Mouse (Mus musculus): ENCODE results near the gene Cdhr5. TPM values are rescaled to one million over a fixed set of nuclear protein-coding genes. Genes with fewer than 3 reads are reported as not detected.
A peak's percentile ranks its signal among the peaks of the same experiment; 100 is the strongest.

The Cdhr5 gene
- polyA plus RNA-seq, 1 experiment from 2014 or later: 1.6 TPM

- Histone ChIP-seq H3K27ac (ENCODE audit: low read length) (no peak overlapping the region), H3K4me2 (ENCODE audit: low read depth, low read length) (no peak overlapping the region), H3K4me1 (ENCODE audit: control insufficient read depth, low read depth, low read length) (no peaks in the 10 kb centered on the region), H3K27me3 (ENCODE audit: control insufficient read depth, insufficient read depth, low read depth, low read length) (peaks cover 19% of the 10 kb centered on the region), H3K4me3 (ENCODE audit: low read depth, low read length) (no peak overlapping the region), H3K9me3 (replicated peaks; ENCODE audit: control insufficient read depth, low read length) (no peaks in the 10 kb centered on the region), H3K36me3 (ENCODE audit: control insufficient read depth, insufficient read depth) (no peaks in the 10 kb centered on the region), H3K9ac (ENCODE audit: low read depth, low read length) (no peak overlapping the region)
- WGBS (ENCODE audit: insufficient replicate concordance): 74% methylated on average over 4 of the region's 4 CpGs
- ATAC-seq (ENCODE audit: low read depth): no peak
These were observed 6.2 kb upstream of the Cdhr5 start for GRCm38 (mm10) chr7:141282756-141283155.

GRCm38 (mm10) chr7:141281442-141281841 lies 4.9 kb upstream of the Cdhr5 start:
- H3K9ac ChIP-seq (ENCODE audit: low read depth, low read length): no peak overlapping the region
- H3K27ac ChIP-seq (ENCODE audit: low read length): no peak overlapping the region
- no peak overlapping the region for H3K4me3 ChIP-seq (ENCODE audit: low read depth, low read length)
- H3K27me3 ChIP-seq (ENCODE audit: control insufficient read depth, insufficient read depth, low read depth, low read length): peaks cover 21% of the 10 kb centered on the region
- no peak for ATAC-seq (ENCODE audit: low read depth)
- no peak overlapping the region for H3K4me2 ChIP-seq (ENCODE audit: low read depth, low read length)
- H3K4me1 ChIP-seq (ENCODE audit: control insufficient read depth, low read depth, low read length): no peaks in the 10 kb centered on the region
- H3K36me3 ChIP-seq (ENCODE audit: control insufficient read depth, insufficient read depth): no peaks in the 10 kb centered on the region
- no peaks in the 10 kb centered on the region for H3K9me3 ChIP-seq (replicated peaks; ENCODE audit: control insufficient read depth, low read length)
- 74% methylated on average over 6 of the region's 6 CpGs for WGBS (ENCODE audit: insufficient replicate concordance)

- H3K27ac ChIP-seq (ENCODE audit: low read length): no peak within 1 kb of the TSS
- H3K4me2 ChIP-seq (ENCODE audit: low read depth, low read length): peak within 1 kb of the TSS; percentile 56
- H3K27me3 ChIP-seq (ENCODE audit: control insufficient read depth, insufficient read depth, low read depth, low read length): peaks cover 21% of the 10 kb centered on the region
- H3K9ac ChIP-seq (ENCODE audit: low read depth, low read length): no peak within 1 kb of the TSS
- peak within 1 kb of the TSS; percentile 38 for H3K4me3 ChIP-seq (ENCODE audit: low read depth, low read length)
- H3K36me3 ChIP-seq (ENCODE audit: control insufficient read depth, insufficient read depth): no peaks in the 10 kb centered on the region
- peak; percentile 50 for ATAC-seq (ENCODE audit: low read depth)
- H3K9me3 ChIP-seq (replicated peaks; ENCODE audit: control insufficient read depth, low read length): no peaks in the 10 kb centered on the region
- H3K4me1 ChIP-seq (ENCODE audit: control insufficient read depth, low read depth, low read length): no peaks in the 10 kb centered on the region
- WGBS (ENCODE audit: insufficient replicate concordance): 7% methylated on average over 46 of the region's 46 CpGs
These were observed 2.4 kb upstream of the Cdhr5 start, which contains the start of gene Sct for GRCm38 (mm10) chr7:141278766-141279590. Gene Sct (minus strand): TSS chr7:141279133.

- no peak overlapping the region for H3K4me2 ChIP-seq (ENCODE audit: low read depth, low read length)
These were observed 1.4 kb upstream of the Cdhr5 start for GRCm38 (mm10) chr7:141277701-141278678.

GRCm38 (mm10) chr7:141275356-141275755 lies 1.2 kb downstream of the Cdhr5 start:
- Histone ChIP-seq H3K4me1 (ENCODE audit: control insufficient read depth, low read depth, low read length) (no peaks in the 10 kb centered on the region), H3K36me3 (ENCODE audit: control insufficient read depth, insufficient read depth) (no peaks in the 10 kb centered on the region), H3K27ac (ENCODE audit: low read length) (no peak overlapping the region), H3K4me2 (ENCODE audit: low read depth, low read length) (no peak overlapping the region), H3K9ac (ENCODE audit: low read depth, low read length) (no peak overlapping the region), H3K9me3 (replicated peaks; ENCODE audit: control insufficient read depth, low read length) (no peaks in the 10 kb centered on the region), H3K4me3 (ENCODE audit: low read depth, low read length) (no peak overlapping the region), H3K27me3 (ENCODE audit: control insufficient read depth, insufficient read depth, low read depth, low read length) (peaks cover 21% of the 10 kb centered on the region)
- WGBS (ENCODE audit: insufficient replicate concordance): 76% methylated on average over 9 of the region's 9 CpGs
- no peak for ATAC-seq (ENCODE audit: low read depth)

More at GRCm38 (mm10) chr7:141277701-141278678, 1.4 kb upstream of the Cdhr5 start:
- Histone ChIP-seq H3K4me3 (ENCODE audit: low read depth, low read length) (no peak overlapping the region), H3K27me3 (ENCODE audit: control insufficient read depth, insufficient read depth, low read depth, low read length) (peaks cover 21% of the 10 kb centered on the region), H3K27ac (ENCODE audit: low read length) (no peak overlapping the region), H3K4me1 (ENCODE audit: control insufficient read depth, low read depth, low read length) (no peaks in the 10 kb centered on the region), H3K9ac (ENCODE audit: low read depth, low read length) (no peak overlapping the region), H3K9me3 (replicated peaks; ENCODE audit: control insufficient read depth, low read length) (no peaks in the 10 kb centered on the region), H3K36me3 (ENCODE audit: control insufficient read depth, insufficient read depth) (no peaks in the 10 kb centered on the region)
- no peak for ATAC-seq (ENCODE audit: low read depth)
- 64% methylated on average over 11 of the region's 11 CpGs for WGBS (ENCODE audit: insufficient replicate concordance)

- Histone ChIP-seq H3K4me2 (ENCODE audit: low read depth, low read length) (no peak overlapping the region), H3K9me3 (replicated peaks; ENCODE audit: control insufficient read depth, low read length) (no peaks in the 10 kb centered on the region), H3K27ac (ENCODE audit: low read length) (no peak overlapping the region), H3K4me3 (ENCODE audit: low read depth, low read length) (no peak overlapping the region), H3K36me3 (ENCODE audit: control insufficient read depth, insufficient read depth) (no peaks in the 10 kb centered on the region), H3K4me1 (ENCODE audit: control insufficient read depth, low read depth, low read length) (peaks cover 6% of the 10 kb centered on the region), H3K9ac (ENCODE audit: low read depth, low read length) (no peak overlapping the region), H3K27me3 (ENCODE audit: control insufficient read depth, insufficient read depth, low read depth, low read length) (peaks cover 3% of the 10 kb centered on the region)
- 64% methylated on average over 3 of the region's 3 CpGs for WGBS (ENCODE audit: insufficient replicate concordance)
- ATAC-seq (ENCODE audit: low read depth): no peak
These were observed 6.0 kb downstream of the Cdhr5 start for GRCm38 (mm10) chr7:141270631-141271030.

GRCm38 (mm10) chr7:141269273-141269545 lies 7.4 kb downstream of the Cdhr5 start:
- 48% methylated on average over 14 of the region's 14 CpGs for WGBS (ENCODE audit: insufficient replicate concordance)

GRCm38 (mm10) chr7:141268466-141269272 lies 7.9 kb downstream of the Cdhr5 start:
- ATAC-seq (ENCODE audit: low read depth): no peak
- H3K4me1 ChIP-seq (ENCODE audit: control insufficient read depth, low read depth, low read length): peaks cover 17% of the 10 kb centered on the region
- H3K4me3 ChIP-seq (ENCODE audit: low read depth, low read length): peak overlapping the region; percentile 16
- no peak overlapping the region for H3K9ac ChIP-seq (ENCODE audit: low read depth, low read length)
- peaks cover 3% of the 10 kb centered on the region for H3K27me3 ChIP-seq (ENCODE audit: control insufficient read depth, insufficient read depth, low read depth, low read length)
- WGBS (ENCODE audit: insufficient replicate concordance): 19% methylated on average over 24 of the region's 24 CpGs
- no peaks in the 10 kb centered on the region for H3K9me3 ChIP-seq (replicated peaks; ENCODE audit: control insufficient read depth, low read length)
- H3K4me2 ChIP-seq (ENCODE audit: low read depth, low read length): peak overlapping the region; percentile 35
- no peaks in the 10 kb centered on the region for H3K36me3 ChIP-seq (ENCODE audit: control insufficient read depth, insufficient read depth)
- H3K27ac ChIP-seq (ENCODE audit: low read length): peak overlapping the region; percentile 41; the same call in 1 of the 2 replicates

More at GRCm38 (mm10) chr7:141269273-141269545, 7.4 kb downstream of the Cdhr5 start:
- Histone ChIP-seq H3K4me2 (ENCODE audit: low read depth, low read length) (peak overlapping the region; percentile 35), H3K36me3 (ENCODE audit: control insufficient read depth, insufficient read depth) (no peaks in the 10 kb centered on the region), H3K9ac (ENCODE audit: low read depth, low read length) (no peak overlapping the region), H3K27me3 (ENCODE audit: control insufficient read depth, insufficient read depth, low read depth, low read length) (peaks cover 3% of the 10 kb centered on the region), H3K9me3 (replicated peaks; ENCODE audit: control insufficient read depth, low read length) (no peaks in the 10 kb centered on the region), H3K4me1 (ENCODE audit: control insufficient read depth, low read depth, low read length) (peaks cover 17% of the 10 kb centered on the region), H3K4me3 (ENCODE audit: low read depth, low read length) (peak overlapping the region; percentile 16), H3K27ac (ENCODE audit: low read length) (no peak overlapping the region)
- ATAC-seq (ENCODE audit: low read depth): no peak
